Mouse (Mus musculus) left cerebral cortex, postnatal 25 days (tissue): ENCODE data around the gene Shisa3. TPM values are rescaled to one million over a fixed set of nuclear protein-coding genes. Genes with fewer than 3 reads are reported as not detected.

Experiments
- DNase-seq, 2 experiments: peaks; one replicate each; pipeline ENCODE4 v3.0.0; 2022; ENCODE audit warnings: low spot score in 2 of 2, mixed read lengths in 1 of 2
- intact Hi-C: fragments of 180-260 bp; cut with DNase I; formaldehyde crosslinking; loops from one replicate; pipeline ENCODE4 v1.15.1; 2025
- microRNA-seq, 2 experiments: library from miRNA; unstranded; fragments of <30 nt; microRNA quantifications; one replicate each; pipeline ENCODE4 v1.2.0; 2022
- total RNA-seq, 2 experiments: library from RNA; stranded (reverse); gene quantifications; 2 replicates each; pipeline ENCODE4 v1.2.3; 2021

The Shisa3 gene
- total RNA-seq, 2 experiments from 2014 or later: 1.3 to 1.4 TPM

GRCm38 (mm10) chr5:67662715-67663114, 55.0 kb downstream of the Shisa3 start:
- intact Hi-C loops: no loop called here

GRCm38 (mm10) chr5:67669436-67669896, 61.8 kb downstream of the Shisa3 start:
- DNase-seq: no peak
- intact Hi-C loops: no loop called here

More at GRCm38 (mm10) chr5:67662715-67663114, 55.0 kb downstream of the Shisa3 start:
- DNase-seq: no peak

GRCm38 (mm10) chr5:67670158-67670557, 62.5 kb downstream of the Shisa3 start:
- intact Hi-C loops: no loop called here
- DNase-seq: no peak

DNA sequence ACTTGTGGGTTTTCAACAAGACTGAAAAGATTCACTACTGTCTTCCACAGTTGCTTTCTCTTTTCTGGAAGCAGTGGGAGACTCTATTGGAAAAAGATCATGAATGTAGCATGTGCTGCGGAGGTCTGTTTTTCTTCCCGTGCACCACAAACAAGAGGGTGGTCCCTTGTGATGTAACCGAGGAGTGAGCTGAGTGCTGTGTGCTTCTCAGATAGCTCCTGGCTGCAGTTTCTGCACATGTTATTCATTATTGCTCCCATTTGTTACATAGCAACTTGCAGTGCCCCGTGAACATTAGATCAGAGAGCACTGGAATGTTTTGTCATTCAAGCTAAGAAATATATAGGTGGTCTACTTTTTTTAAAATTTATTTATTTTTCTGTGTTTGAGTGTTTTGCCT, 65.3 kb downstream of the Shisa3 start:
- DNase-seq: no peak
- intact Hi-C loops: no loop called here

Small RNA genes lying within 50 kb of the gene (microRNA-seq; reads per million reads assigned to microRNA genes)
- gene Gm23617: 0 reads per million in 2 experiments

Other genes with a start within 250 kb of the Shisa3 start
- 1 to 10 TPM; 8.2 to 8.3 TPM for gene Bend4, start 179.6 kb upstream of the Shisa3 start, total RNA-seq
- 100 to 1,000 TPM; 161 to 177 TPM for gene Atp8a1, start 239.6 kb downstream of the Shisa3 start, total RNA-seq